Mouse (Mus musculus) ovary, postnatal 14 days (tissue): ENCODE data around the gene Egf.

Experiments
- DNase-seq: peaks from one replicate; pipeline ENCODE4 v3.0.0; 2022; ENCODE audit warnings: low spot score

Egf gene

GRCm38 (mm10) chr3:129714542-129715145 is 40.5 kb downstream of the Egf start:
- DNase-seq = no peak

GRCm38 (mm10) chr3:129708157-129708556 is 47.0 kb downstream of the Egf start:
- DNase-seq = peak; percentile 37

- no peak for DNase-seq
These were observed 56.2 kb downstream of the Egf start for GRCm38 (mm10) chr3:129698882-129699281.

GRCm38 (mm10) chr3:129698365-129698764 is 56.8 kb downstream of the Egf start:
- no peak for DNase-seq

GRCm38 (mm10) chr3:129697691-129698090 is 57.4 kb downstream of the Egf start:
- DNase-seq = no peak

- no peak for DNase-seq
These were observed 59.2 kb downstream of the Egf start for GRCm38 (mm10) chr3:129695943-129696342.

- no peak for DNase-seq
These were observed 61.5 kb downstream of the Egf start for GRCm38 (mm10) chr3:129693581-129693980.

GRCm38 (mm10) chr3:129692816-129693215 is 62.3 kb downstream of the Egf start:
- DNase-seq = no peak

GRCm38 (mm10) chr3:129687429-129687828 is 67.7 kb downstream of the Egf start:
- no peak for DNase-seq

GRCm38 (mm10) chr3:129686698-129687333 is 68.3 kb downstream of the Egf start:
- DNase-seq = peak; percentile 56

- no peak for DNase-seq
These were observed 68.9 kb downstream of the Egf start for GRCm38 (mm10) chr3:129686196-129686595.

GRCm38 (mm10) chr3:129683060-129683679 is 71.9 kb downstream of the Egf start:
- no peak for DNase-seq

- DNase-seq = no peak
These were observed 72.7 kb downstream of the Egf start for GRCm38 (mm10) chr3:129682389-129682788.

- no peak for DNase-seq
These were observed 73.3 kb downstream of the Egf start for GRCm38 (mm10) chr3:129681841-129682240.

- no peak for DNase-seq
These were observed 74.9 kb downstream of the Egf start for GRCm38 (mm10) chr3:129680258-129680657.

- DNase-seq = no peak
These were observed 79.2 kb downstream of the Egf start for GRCm38 (mm10) chr3:129675923-129676322.

- no peak for DNase-seq
These were observed 91.2 kb downstream of the Egf start for GRCm38 (mm10) chr3:129663906-129664305.

GRCm38 (mm10) chr3:129658776-129659175 is 96.3 kb downstream of the Egf start:
- DNase-seq = no peak

- no peak for DNase-seq
These were observed 97.3 kb downstream of the Egf start for GRCm38 (mm10) chr3:129657775-129658174.

GRCm38 (mm10) chr3:129657222-129657621 is 97.9 kb downstream of the Egf start:
- DNase-seq = no peak

GRCm38 (mm10) chr3:129656540-129656939 is 98.6 kb downstream of the Egf start:
- no peak for DNase-seq

GRCm38 (mm10) chr3:129652476-129652875 is 102.6 kb downstream of the Egf start:
- DNase-seq = no peak

- no peak for DNase-seq
These were observed 103.4 kb downstream of the Egf start for GRCm38 (mm10) chr3:129651765-129652164.

GRCm38 (mm10) chr3:129650931-129651330 is 104.2 kb downstream of the Egf start:
- DNase-seq = no peak
